Mouse (Mus musculus): ENCODE data around the gene Exoc1. TPM values are rescaled to one million over a fixed set of nuclear protein-coding genes. Genes with fewer than 3 reads are reported as not detected.

The Exoc1 gene
- polyA plus RNA-seq, 1 experiment = 27.2 TPM

- Histone ChIP-seq H3K4me3 (ENCODE audit: control insufficient read depth, insufficient read depth, low read length) (no peak overlapping the region), H3K27ac (ENCODE audit: control insufficient read depth, insufficient read depth, low read length) (no peak overlapping the region), H3K27me3 (ENCODE audit: control insufficient read depth, insufficient read depth, low read length) (no peaks in the 10 kb centered on the region), H3K4me1 (replicated peaks; ENCODE audit: control insufficient read depth, insufficient read depth, low read length) (0 out of 2 replicates have a peak, but pooled peaks cover 2% of the 10 kb centered on the region), H3K36me3 (ENCODE audit: control insufficient read depth, insufficient read depth, low read length) (no peaks in the 10 kb centered on the region)
- DNase-seq = no peak
- TF ChIP-seq CTCF (IDR thresholded peaks at IDR 0.05; ENCODE audit: borderline replicate concordance, control insufficient read depth, extremely low read depth, insufficient read depth, low read length, poor library complexity) (no peak), POLR2A (IDR thresholded peaks at IDR 0.05; ENCODE audit: control insufficient read depth, extremely low read depth, insufficient read depth, low read length, poor library complexity) (no peak)
- 37% methylated on average over 2 of the region's 2 CpGs for whole genome bisulfite sequencing
These were observed 3.3 kb upstream of the Exoc1 start for GRCm38 (mm10) chr5:76525829-76526228.

- no peak for DNase-seq
- Histone ChIP-seq H3K4me1 (replicated peaks; ENCODE audit: control insufficient read depth, insufficient read depth, low read length) (0 out of 2 replicates have a peak, but pooled peaks cover 2% of the 10 kb centered on the region), H3K27me3 (ENCODE audit: control insufficient read depth, insufficient read depth, low read length) (no peaks in the 10 kb centered on the region), H3K36me3 (ENCODE audit: control insufficient read depth, insufficient read depth, low read length) (no peaks in the 10 kb centered on the region), H3K27ac (ENCODE audit: control insufficient read depth, insufficient read depth, low read length) (no peak overlapping the region), H3K4me3 (ENCODE audit: control insufficient read depth, insufficient read depth, low read length) (peak overlapping the region; percentile 89)
- no peak for TF ChIP-seq CTCF (IDR thresholded peaks at IDR 0.05; ENCODE audit: borderline replicate concordance, control insufficient read depth, extremely low read depth, insufficient read depth, low read length, poor library complexity)
- no peak for TF ChIP-seq POLR2A (IDR thresholded peaks at IDR 0.05; ENCODE audit: control insufficient read depth, extremely low read depth, insufficient read depth, low read length, poor library complexity)
- WGBS = 8% methylated on average over 9 of the region's 9 CpGs
These were observed 574 bp downstream of the Exoc1 start for GRCm38 (mm10) chr5:76529704-76530066.

DNA sequence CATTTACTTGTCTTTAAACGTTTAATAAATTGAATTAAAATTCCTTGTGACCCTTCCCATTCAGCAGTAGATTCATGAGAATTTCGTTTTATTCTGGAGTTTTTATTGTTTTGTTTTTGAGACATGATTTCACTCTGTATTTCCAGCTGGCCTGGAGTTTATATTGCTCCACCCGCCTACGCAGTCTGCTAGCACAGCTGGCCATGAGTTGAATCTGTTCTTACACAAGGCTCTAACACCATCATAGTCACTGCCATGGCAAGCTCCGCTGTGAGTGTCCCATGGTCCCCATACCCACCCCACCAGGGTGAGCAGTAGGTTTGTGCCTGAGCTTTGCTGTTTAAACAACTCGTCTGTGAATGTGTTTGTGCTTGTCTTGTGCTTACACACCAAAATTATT, 4.1 kb downstream of the Exoc1 start:
- WGBS = 94% methylated on average over 6 of the region's 6 CpGs

GRCm38 (mm10) chr5:76536231-76536630, 7.1 kb downstream of the Exoc1 start:
- Histone ChIP-seq H3K4me3 (ENCODE audit: control insufficient read depth, insufficient read depth, low read length) (no peak overlapping the region), H3K4me1 (replicated peaks; ENCODE audit: control insufficient read depth, insufficient read depth, low read length) (no peaks in the 10 kb centered on the region), H3K27ac (ENCODE audit: control insufficient read depth, insufficient read depth, low read length) (no peak overlapping the region), H3K36me3 (ENCODE audit: control insufficient read depth, insufficient read depth, low read length) (peaks cover 35% of the 10 kb centered on the region), H3K27me3 (ENCODE audit: control insufficient read depth, insufficient read depth, low read length) (no peaks in the 10 kb centered on the region)
- 94% methylated on average over 1 of the region's 1 CpGs for WGBS
- DNase-seq = no peak
- TF ChIP-seq CTCF (IDR thresholded peaks at IDR 0.05; ENCODE audit: borderline replicate concordance, control insufficient read depth, extremely low read depth, insufficient read depth, low read length, poor library complexity) (no peak), POLR2A (IDR thresholded peaks at IDR 0.05; ENCODE audit: control insufficient read depth, extremely low read depth, insufficient read depth, low read length, poor library complexity) (no peak)

More for the DNA sequence above, 4.1 kb downstream of the Exoc1 start:
- TF ChIP-seq CTCF (IDR thresholded peaks at IDR 0.05; ENCODE audit: borderline replicate concordance, control insufficient read depth, extremely low read depth, insufficient read depth, low read length, poor library complexity) (no peak), POLR2A (IDR thresholded peaks at IDR 0.05; ENCODE audit: control insufficient read depth, extremely low read depth, insufficient read depth, low read length, poor library complexity) (no peak)
- H3K4me1 ChIP-seq (replicated peaks; ENCODE audit: control insufficient read depth, insufficient read depth, low read length) = 0 out of 2 replicates have a peak, but pooled peaks cover 2% of the 10 kb centered on the region
- H3K27ac ChIP-seq (ENCODE audit: control insufficient read depth, insufficient read depth, low read length) = no peak overlapping the region
- DNase-seq = no peak
- H3K4me3 ChIP-seq (ENCODE audit: control insufficient read depth, insufficient read depth, low read length) = no peak overlapping the region
- peaks cover 16% of the 10 kb centered on the region for H3K36me3 ChIP-seq (ENCODE audit: control insufficient read depth, insufficient read depth, low read length)
- H3K27me3 ChIP-seq (ENCODE audit: control insufficient read depth, insufficient read depth, low read length) = no peaks in the 10 kb centered on the region

GRCm38 (mm10) chr5:76537578-76537977, 8.5 kb downstream of the Exoc1 start:
- WGBS = 97% methylated on average over 10 of the region's 10 CpGs
- H3K27me3 ChIP-seq (ENCODE audit: control insufficient read depth, insufficient read depth, low read length) = no peaks in the 10 kb centered on the region
- H3K4me1 ChIP-seq (replicated peaks; ENCODE audit: control insufficient read depth, insufficient read depth, low read length) = no peaks in the 10 kb centered on the region
- H3K36me3 ChIP-seq (ENCODE audit: control insufficient read depth, insufficient read depth, low read length) = peaks cover 35% of the 10 kb centered on the region
- H3K27ac ChIP-seq (ENCODE audit: control insufficient read depth, insufficient read depth, low read length) = no peak overlapping the region
- no peak overlapping the region for H3K4me3 ChIP-seq (ENCODE audit: control insufficient read depth, insufficient read depth, low read length)
- TF ChIP-seq POLR2A (IDR thresholded peaks at IDR 0.05; ENCODE audit: control insufficient read depth, extremely low read depth, insufficient read depth, low read length, poor library complexity) = no peak
- no peak for TF ChIP-seq CTCF (IDR thresholded peaks at IDR 0.05; ENCODE audit: borderline replicate concordance, control insufficient read depth, extremely low read depth, insufficient read depth, low read length, poor library complexity)
- no peak for DNase-seq

DNA sequence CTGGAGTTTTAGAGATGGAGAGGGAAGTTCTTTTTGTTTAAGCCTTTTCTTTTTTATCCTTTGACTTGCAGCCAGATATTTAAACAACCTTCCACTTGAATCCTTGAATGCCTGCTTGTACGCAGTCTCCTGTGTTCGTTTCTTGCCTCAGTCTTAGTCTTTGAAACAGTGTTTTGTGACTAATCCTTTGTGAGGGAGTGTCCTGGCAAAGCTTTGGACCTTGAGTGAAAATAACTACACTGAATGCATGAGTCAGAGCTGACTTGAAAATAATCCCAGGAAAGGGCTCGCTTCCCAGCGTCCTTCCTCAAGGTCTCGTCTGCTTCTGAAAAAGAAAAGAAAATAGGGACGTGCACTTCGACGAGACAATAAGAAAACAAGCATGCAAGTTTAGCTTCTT, 11.1 kb downstream of the Exoc1 start:
- Histone ChIP-seq H3K27ac (ENCODE audit: control insufficient read depth, insufficient read depth, low read length) (no peak overlapping the region), H3K27me3 (ENCODE audit: control insufficient read depth, insufficient read depth, low read length) (no peaks in the 10 kb centered on the region), H3K4me3 (ENCODE audit: control insufficient read depth, insufficient read depth, low read length) (no peak overlapping the region), H3K4me1 (replicated peaks; ENCODE audit: control insufficient read depth, insufficient read depth, low read length) (no peaks in the 10 kb centered on the region), H3K36me3 (ENCODE audit: control insufficient read depth, insufficient read depth, low read length) (peaks cover 49% of the 10 kb centered on the region)
- TF ChIP-seq CTCF (IDR thresholded peaks at IDR 0.05; ENCODE audit: borderline replicate concordance, control insufficient read depth, extremely low read depth, insufficient read depth, low read length, poor library complexity) (no peak), POLR2A (IDR thresholded peaks at IDR 0.05; ENCODE audit: control insufficient read depth, extremely low read depth, insufficient read depth, low read length, poor library complexity) (no peak)
- WGBS = 89% methylated on average over 8 of the region's 8 CpGs
- no peak for DNase-seq

GRCm38 (mm10) chr5:76540842-76541241, 11.7 kb downstream of the Exoc1 start:
- no peak for DNase-seq
- TF ChIP-seq CTCF (IDR thresholded peaks at IDR 0.05; ENCODE audit: borderline replicate concordance, control insufficient read depth, extremely low read depth, insufficient read depth, low read length, poor library complexity) (no peak), POLR2A (IDR thresholded peaks at IDR 0.05; ENCODE audit: control insufficient read depth, extremely low read depth, insufficient read depth, low read length, poor library complexity) (no peak)
- Histone ChIP-seq H3K27ac (ENCODE audit: control insufficient read depth, insufficient read depth, low read length) (no peak overlapping the region), H3K4me3 (ENCODE audit: control insufficient read depth, insufficient read depth, low read length) (no peak overlapping the region), H3K27me3 (ENCODE audit: control insufficient read depth, insufficient read depth, low read length) (no peaks in the 10 kb centered on the region), H3K36me3 (ENCODE audit: control insufficient read depth, insufficient read depth, low read length) (peaks cover 49% of the 10 kb centered on the region), H3K4me1 (replicated peaks; ENCODE audit: control insufficient read depth, insufficient read depth, low read length) (no peaks in the 10 kb centered on the region)
